Mouse (Mus musculus): ENCODE results near the gene Timm50.

The Timm50 gene

DNA sequence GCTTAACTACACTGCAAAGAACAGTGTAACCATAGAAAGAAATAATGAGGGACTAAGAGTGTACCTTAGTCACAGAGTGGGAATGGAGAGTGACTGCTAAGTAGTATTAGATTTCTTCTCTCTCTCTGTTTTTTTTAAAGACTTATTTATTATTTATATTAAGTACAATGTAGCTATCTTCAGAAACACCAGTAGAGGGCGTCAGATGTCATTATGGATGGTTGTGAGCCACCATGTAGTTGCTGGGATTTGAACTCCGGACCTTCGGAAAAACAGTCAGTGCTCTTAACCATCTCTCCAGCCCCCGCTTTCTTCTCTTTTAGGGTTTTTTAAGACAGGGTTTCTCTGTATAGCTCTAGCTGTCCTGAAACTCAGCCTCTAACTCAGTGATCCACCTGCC lies 14.6 kb upstream of the Timm50 start:
- DNase-seq (ENCODE audit: extremely low spot score, low spot score) = no peak

DNA sequence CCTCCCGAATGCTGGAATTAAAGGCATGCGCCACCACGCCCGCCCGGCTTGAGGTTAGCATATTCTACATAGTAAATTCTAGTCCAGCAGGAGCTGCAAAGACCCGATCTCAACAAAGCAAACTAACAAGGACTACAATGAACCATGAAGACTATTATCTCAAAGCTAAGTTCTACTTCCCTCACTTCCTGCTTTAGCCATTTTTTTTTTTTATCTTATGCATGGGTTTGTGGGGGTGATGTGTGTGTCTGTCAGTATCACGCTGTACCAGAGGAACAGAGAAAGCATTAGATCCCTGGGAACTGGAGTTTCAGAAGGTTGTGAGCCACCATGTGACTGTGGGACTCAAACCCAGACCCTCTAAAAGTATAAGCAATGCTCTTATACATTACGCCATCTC lies 13.4 kb upstream of the Timm50 start:
- no peak for DNase-seq (ENCODE audit: extremely low spot score, low spot score)

DNA sequence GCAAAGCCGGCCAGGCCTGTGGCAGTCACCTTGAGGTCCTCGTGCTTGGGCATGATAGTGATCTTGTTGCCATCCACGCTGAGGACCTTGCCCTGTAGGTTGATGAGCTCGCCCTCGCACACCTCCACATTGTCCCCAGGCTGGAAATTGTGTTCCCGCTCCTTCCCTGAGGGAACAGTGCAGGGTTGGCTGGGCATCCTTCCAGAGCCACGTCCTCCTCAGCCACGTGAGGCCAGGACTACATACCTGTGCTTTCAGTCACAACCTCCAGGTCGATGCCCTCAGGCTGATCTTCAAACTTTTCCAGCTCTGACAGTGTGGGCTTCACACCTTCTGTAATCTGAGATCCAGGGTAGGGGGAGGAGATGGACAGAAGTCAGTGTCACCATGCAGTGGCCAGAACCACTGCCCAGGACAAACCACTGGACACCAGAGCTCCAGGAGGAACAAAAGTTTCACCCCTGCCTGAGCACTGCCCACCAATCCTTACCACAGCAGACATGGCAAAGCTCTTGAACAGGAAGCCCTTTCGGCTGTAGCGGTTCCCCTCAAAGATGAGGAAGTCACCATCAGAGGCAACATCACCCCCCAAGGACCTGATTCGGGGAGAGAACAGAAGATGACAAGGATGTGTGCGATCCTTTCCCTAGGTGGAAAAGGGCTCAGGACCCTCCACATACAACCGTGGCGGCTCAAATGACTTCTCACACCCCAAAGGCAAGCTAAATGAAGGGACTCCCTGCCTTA lies 10.3 kb upstream of the Timm50 start:
- no peak for DNase-seq (ENCODE audit: extremely low spot score, low spot score)

DNA sequence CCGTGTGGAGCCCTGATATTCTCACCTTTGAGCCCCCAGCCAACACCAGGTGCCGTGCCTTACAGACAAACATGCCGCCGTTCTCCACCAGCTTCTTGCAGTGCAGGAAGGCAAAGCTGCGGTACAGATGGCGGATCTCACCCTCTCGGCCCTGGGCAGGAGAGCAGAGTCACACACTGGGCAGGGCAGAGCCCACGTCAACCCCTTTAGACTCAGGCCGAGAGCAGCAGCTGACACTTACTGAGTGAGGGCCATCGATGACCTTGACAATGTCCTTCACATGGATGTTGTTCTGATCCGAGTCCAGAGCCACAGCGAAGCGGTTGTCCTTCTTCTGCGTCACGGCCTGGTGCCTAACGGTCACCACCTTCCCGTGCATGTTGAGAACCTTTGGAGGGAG lies 6.8 kb upstream of the Timm50 start:
- DNase-seq (ENCODE audit: extremely low spot score, low spot score) = no peak

DNA sequence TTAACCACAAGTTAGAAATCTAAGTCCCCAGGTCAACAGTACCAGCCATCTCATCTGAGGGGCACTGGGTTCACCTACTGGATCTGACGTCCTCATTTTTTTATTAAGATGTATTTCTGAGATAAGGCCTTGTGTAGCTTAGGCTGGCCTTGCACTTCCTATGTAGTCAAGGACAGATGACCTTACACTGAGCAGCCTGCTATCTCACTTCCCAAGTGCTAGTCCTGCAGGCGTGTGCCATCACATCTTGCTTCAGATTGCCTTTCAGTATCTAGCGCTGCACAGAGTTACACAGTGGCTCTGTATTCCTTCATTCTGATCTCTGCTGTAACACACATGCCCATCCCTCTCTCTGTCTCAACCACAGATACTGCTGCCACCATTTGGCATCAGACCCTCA lies 6.2 kb upstream of the Timm50 start:
- DNase-seq (ENCODE audit: extremely low spot score, low spot score) = no peak

DNA sequence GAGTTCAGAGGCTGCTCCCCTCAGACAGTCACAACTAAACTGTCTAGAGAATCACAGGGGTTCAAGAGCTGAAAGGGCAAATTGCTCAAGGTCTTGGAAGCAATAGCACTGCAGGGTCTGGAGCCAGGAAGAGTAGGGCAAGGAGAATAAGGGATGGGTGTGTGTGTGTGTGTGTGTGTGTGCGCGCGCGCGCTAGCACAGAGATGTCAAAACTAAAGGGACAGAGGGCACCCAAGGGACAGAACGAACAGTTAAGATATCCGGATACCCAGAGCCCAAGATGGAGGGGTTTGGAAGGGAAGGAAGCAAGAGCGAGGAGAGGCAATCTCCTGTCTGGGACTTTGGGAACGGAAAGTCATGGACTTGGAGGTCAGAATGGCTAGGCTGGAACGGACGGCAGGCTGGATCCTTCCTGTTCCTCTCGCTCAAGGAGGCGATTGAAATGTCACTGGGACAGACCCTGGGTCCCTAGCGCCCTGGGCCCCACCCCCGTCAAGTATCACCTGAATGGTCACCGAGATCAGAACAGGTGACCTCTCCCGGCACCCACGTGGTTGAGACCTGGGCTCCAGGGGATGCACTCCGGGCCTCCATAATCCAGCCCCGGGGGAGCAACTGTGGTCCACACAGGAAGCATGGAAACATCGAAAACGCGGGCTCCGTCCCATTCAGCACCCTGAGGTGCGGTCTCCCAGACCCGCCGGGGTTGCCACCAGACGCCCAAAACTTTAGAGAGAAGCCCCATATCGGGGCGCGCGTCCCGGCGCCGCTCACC lies 534 bp downstream of the Timm50 start:
- DNase-seq (ENCODE audit: extremely low spot score, low spot score) = peak; percentile 31

DNA sequence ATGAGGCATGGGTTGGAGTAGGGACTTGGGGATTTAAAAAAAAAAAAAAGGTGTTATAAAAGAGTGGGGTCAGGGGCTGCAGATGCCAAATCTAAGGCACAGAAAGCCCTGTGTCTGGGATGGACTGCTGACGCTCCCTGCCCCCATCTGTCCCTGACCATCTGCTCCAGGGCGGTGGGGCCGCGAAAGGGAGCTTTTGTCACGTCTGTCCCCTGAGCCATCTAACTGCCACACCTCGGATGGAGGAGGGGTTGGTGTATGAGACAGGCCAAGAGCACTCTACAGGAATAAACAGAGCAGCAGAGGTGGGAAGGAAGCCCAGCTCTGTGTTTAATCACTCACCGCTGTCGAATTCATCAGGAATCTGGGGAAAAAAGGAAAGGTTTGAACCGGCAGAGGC lies 2.1 kb downstream of the Timm50 start:
- peak; percentile 30 for DNase-seq (ENCODE audit: extremely low spot score, low spot score)

DNA sequence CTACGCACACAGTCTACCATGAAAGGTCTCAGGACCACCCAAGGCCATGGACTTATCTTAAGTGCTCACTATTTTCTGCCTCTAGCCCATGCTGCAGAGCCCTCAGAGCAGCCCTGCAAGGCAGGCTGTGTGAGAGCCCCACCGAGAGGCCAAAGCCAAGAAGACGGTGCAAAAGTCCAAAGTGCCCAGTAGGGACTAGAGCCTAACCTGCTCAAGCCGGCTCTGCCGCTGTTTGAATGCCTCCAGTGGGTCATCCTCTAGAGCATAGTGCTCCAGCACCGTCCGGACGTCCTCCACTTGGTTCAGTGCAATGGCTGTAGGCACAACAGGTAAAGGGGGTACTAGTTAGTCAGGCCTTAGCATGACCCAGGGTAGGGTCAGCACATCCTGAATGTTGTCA lies 5.7 kb downstream of the Timm50 start:
- DNase-seq (ENCODE audit: extremely low spot score, low spot score) = no peak

DNA sequence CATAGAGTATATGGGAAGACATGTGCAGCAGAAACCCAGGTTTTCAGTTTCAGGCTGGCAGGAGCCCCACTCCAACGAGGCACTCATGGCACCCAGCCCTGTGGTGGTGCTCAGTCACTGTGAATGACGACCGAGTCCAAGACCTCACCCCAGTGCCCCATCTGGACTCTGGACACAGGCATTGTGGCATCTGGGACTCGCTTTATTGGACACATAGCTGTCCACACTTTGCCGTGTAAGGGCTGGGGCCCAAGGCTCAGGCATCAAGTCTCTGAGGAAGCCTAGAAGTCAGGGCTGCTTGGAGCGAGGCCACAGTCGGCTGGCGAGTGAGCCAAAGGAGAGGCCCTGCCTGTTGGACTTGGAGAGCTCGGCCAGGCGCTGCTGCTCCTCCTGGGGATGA lies 6.2 kb downstream of the Timm50 start:
- DNase-seq (ENCODE audit: extremely low spot score, low spot score) = no peak

DNA sequence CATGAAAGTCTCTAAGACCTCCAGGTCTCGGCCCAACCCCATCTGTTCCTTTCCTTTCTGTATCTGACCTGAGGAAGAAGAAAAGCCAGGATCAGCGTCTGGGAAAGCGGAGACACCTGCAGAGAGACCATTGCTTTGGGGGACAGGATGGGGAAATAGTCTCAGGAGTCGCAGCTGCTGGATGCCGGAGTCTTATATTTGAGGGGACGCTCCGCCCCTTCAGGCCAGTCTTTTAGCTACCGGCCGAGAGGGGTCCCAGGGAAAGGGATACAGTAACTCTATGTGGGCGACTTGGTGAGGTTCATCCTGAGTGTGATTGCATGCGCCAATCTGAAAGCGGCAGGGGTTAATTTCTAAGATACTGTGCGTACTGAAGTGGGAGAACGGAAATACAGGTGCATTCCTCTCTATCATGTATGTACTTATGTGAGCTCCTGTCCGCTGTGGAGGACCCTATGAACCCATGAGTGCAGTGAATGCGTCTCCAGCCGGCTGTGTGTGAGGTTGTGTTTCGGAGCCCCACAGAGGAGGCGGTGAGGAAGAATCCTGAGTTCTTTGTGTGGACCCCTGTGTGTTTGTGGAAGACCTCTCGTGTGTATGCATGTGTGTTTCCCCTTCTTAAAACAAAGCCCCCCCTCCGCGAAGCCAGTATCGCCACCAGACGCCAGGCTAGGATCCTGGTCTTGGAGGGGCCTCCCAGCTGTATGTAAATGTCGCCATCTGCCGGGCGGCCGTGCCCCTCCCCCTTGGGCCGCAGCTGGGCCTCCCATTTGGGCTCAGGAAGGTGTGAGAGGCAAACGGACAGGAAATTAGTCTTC lies 10.0 kb downstream of the Timm50 start, which contains the start of gene Dll3:
Gene Dll3, minus strand, starts transcription at position 623 of the 818 bp plus-strand sequence.
- peak; percentile 80 for DNase-seq (ENCODE audit: extremely low spot score, low spot score)

DNA sequence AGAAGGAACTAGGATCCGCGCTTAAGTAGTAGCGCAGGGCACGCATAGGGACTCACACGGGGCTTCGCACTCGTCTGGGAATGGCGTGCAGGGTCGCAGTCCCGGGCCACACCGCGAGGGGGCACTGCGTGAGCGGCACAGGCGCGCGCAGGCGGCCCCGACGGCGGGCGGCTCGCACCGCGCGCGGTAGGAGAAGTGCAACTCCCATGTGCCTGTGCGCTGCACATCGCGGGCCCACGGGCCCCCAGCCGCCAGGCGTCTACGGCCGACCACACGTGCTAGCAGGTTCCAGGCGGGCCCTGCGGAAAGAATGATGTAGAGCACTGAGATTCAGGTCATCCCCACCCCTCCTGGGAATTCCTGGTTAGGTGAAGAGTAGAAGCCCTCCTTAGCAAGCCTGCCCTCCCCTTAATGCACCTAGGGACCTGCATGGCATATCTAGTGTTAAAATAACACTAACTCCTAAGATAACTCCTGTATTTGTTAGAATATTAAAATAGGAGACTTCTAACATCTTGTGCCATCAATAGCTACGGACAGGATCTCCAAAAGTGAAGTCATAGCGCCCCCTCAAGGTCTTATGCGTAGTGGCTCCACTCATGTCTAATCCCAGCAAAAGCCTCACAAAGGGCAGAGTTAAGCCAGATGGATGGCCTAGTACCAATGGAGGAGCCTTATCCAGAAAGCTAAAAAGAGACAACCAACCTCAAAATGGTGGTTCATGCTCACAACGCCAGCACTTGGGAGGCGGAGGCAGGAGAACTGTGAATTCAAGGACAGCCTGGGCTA lies 12.8 kb downstream of the Timm50 start:
- peak; percentile 51 for DNase-seq (ENCODE audit: extremely low spot score, low spot score)

DNA sequence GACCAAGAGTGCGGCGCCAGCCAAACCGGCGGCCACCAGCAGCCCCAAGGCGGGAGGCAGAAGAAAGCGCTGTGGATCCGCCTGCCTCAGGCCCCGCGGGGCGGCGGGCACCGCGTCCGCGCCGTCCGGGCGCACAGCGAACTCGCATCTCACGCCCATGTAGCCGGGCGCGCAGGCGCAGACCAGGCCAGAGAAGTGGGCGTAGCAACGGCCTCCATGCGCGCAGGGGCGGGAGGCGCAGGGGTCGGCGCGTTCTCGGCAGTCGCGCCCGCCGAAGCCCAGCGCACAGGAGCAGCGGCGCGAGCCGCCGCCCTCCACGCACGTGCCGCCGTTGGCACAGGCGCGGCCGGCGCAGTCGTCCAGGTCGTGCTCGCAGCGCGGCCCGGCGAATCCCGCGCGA lies 17.4 kb downstream of the Timm50 start:
- peak; percentile 83 for DNase-seq (ENCODE audit: extremely low spot score, low spot score)

DNA sequence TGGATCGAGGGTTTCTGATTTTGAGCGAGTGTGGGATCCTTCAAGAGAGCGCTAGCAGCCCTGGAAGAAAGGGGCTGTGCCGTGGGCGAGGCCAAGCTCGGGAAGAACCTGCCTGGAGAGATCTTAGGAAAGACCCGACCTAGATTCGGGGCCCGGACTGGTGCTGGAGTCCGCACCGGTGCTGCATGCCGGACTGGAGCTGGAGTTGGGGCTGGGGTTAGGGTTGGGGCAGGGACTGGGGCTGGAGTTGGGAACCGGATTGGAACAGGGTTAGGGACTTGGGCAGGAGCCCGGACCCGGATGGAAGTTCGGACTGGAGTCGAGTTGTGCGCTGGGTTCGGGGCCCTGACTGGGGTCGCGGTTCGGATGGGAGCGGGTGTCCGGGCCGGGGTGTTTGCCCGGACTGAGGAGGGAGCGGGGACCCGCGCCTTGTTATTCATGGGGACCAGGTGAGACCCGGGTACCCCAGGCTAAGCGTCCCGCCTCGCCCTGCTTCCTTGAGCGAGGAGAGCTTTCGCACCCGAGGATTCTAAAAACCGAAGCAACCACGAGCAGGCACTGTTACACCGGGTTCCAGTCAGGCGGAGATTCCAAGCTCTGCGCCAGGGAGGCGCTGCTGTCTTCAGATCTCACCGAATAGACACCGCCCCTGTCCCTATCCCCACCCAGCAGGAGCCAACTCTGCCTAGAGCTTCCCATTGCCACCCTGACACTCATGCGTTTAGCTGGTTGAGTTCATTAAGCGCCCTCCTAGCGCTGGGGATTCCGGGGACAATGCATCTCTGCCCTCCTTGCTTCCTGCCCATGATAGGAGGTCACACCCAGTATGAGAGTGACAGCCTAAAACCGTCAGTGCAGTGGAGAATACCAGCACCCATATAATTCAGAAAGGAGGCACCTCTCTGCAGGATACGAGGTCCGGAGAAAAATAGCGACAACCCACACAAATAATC lies 21.0 kb downstream of the Timm50 start, which contains the start of gene Selenov:
Gene Selenov, minus strand, starts transcription at position 549 of the 953 bp plus-strand sequence.
- peak; percentile 60 for DNase-seq (ENCODE audit: extremely low spot score, low spot score)

DNA sequence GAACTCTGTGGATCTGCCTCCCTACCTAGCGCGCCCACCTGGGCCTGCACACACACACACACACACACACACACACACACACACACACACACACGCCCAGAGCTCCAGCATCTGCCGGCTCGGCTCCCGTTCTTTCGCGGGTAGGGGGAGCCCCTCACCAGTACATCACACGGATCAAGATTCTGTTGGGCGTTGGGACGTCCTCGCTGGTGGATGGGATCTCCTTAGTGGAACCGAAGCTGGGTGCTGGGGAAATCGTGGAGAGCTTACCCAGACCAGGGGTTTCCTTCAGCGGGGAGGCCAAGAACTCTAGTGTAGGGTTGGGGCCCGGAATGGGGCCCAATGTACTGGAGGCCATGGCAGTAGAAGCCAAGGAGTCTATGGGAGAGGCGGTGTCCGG lies 21.7 kb downstream of the Timm50 start:
- DNase-seq (ENCODE audit: extremely low spot score, low spot score) = peak; percentile 54

DNA sequence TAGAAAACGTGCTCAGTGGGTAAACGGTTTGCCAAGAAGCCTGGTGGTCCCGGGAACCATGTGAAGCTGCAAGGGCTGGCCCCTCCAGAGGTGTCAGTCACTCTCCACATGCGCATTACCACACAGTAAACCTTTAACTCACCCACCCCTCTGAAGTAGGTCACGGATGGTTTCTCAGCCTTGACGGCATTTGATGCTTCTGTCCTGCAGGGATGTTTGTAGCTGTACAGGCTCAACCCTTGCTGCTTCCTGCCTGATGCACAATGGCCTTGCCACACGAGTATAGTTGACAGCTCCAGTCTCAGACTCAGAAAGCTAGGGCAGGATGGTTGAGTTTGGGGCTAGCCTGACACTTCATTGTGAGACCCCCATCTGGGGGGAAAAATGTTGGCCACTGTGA lies 31.2 kb downstream of the Timm50 start:
- no peak for DNase-seq (ENCODE audit: extremely low spot score, low spot score)

DNA sequence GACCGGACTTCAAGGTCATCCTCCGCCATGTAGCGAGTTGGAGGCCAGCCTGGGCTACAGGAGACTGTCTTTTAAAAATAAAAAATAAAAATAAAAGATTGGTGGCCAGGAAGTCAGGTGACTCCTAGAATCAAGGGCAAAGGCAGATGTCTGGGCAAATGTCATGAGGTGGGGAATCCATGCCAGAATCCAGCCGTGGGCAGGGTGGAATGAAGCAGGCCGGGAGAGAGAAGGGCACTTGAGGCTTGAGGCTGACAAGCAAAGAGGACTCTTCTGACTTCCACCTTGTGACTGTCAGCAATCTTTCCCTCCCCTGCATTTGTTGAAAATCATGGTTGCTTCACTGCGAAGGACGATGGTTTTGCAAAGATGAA lies 33.6 kb downstream of the Timm50 start:
- no peak for DNase-seq (ENCODE audit: extremely low spot score, low spot score)

DNA sequence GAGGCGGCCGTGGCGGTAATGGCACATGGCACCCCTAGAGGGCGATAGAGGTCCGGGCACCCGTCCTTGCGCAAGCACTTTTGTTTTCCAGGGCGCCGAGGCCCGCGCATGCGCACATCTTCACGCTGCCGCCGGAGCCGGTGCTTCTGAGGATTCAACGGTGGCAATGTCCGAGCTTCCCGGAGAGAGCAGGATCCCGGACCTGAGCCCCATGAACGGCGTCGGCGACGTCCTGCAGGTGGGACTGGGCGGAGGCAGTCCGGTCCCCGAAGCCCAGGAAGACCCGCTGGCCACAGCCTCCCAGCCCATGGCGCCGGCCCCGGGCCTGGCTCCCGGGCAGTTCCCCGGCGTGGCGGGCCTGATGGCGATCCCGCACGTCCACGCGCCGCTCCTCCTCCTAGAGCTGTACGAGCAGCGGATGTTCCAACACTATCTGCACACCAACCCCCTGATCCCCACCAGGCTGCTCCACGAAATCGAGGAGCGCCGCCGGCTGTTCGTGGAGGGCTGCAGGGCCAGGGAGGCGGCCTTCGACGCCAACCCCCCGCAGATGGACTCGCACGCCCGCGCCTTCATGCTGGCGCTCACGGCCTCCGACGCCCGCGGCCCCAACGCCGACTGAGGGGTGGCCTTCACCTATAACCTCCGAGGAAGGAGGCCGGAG lies 34.1 kb downstream of the Timm50 start, which contains the start of gene Eid2b:
Gene Eid2b, plus strand, starts transcription at position 125 of the 664 bp plus-strand sequence.
- DNase-seq (ENCODE audit: extremely low spot score, low spot score) = peak; percentile 98

DNA sequence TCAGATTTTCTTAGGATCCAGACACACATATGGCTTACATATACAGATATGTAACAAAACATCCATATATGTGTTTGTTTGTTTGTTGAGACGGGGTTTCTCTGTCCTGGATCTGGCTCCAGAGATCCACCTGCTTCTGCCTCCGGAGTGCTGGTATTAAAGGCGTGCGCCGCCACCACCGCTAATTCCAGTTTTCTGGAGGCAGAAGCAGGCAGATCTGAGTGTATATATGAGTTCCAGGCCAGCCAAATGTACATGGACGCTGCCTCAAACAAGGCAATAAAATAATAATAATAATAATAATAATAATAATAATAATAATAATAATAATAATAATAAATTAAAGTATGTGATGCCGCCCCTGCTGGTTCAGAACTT lies 34.6 kb downstream of the Timm50 start:
- no peak for DNase-seq (ENCODE audit: extremely low spot score, low spot score)

DNA sequence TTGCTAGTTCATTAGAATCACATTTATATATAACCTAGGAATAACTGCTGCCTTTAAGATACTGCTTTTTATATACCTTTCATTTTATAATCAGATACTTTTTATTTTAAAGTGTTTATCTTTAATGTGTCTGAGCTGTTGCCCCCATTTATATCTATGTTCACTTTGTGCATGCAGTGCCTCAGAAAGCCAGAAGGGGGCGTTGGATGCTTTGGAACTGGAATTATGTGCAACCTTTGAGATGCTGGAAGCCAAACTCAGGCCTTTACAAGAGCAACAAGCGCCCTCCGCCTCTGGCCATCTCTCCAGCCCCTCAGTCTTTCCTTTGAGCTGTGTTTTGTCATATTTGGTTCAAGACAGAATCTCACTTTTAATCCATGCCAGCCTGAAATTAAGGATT lies 40.1 kb downstream of the Timm50 start:
- no peak for DNase-seq (ENCODE audit: extremely low spot score, low spot score)

All from neural tube, embryonic 10.5 days (tissue).